Mouse (Mus musculus): ENCODE measurements around the gene Snupn. TPM values are rescaled to one million over a fixed set of nuclear protein-coding genes. Genes with fewer than 3 reads are reported as not detected.
A peak's percentile ranks its signal among the peaks of the same experiment; 100 is the strongest.
"Not testable (repeated sequence)": the region's sequence is repeated elsewhere in the genome, so short reads cannot be mapped to it uniquely, and the experiment has no call there.

Snupn gene
- polyA plus RNA-seq (2016; fragmentation: Nextera tagmentation; extraction: Ambion mirVana) = 16.7 and 17.4 TPM in 2 replicates

DNA sequence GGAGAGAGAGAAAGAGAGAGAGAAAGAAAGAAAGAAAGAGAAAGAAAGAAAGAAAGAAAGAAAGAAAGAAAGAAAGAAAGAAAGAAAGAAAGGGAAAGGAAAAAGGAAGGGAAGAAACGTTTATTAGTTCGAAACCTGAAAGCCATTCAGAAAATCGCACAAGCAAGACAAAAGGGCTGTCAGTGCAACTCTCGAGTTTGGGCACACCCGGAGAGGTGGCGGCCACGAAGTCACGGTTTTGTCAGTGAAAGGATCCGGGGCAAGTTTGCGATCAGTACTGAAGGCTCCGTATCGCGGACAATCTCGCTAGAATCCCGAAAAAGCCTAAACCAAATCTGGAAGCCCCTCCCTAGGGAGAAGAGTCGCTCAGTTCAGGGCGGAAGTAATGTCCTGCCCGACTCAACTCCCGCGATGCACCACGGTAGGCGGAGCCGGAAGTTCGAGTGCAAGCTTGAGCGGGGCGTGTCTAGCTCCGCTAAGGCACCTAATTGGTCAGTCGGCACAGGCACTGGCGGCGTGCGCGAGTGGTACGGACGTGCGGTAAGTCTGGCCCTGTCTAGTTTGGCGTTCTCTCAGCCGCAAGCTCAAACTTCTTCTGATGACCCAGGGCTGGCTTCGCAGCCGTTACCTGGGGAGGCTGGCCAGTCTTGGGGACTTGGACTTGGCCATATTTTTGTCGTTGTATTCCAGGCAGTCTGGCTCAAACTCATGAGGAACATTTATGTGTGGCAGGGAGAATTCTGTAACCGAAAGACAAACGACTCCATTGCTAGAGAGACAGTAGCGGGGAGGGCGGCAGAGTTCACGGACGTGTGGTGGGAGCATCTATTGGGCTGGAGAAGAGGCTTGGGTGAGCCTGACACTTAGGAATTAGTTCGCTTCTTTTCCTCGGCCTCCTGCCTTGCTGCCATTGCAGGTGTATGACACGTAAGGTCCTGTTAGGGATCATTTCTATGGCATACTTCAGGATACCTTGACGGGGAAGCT is at the start of gene Snupn:
Gene Snupn, plus strand, starts transcription at position 465 of the 987 bp plus-strand sequence.
- Histone ChIP-seq H3K4me2 (peak within 1 kb of the TSS; percentile 96), H3K9me3 (replicated peaks) (no peaks in the 10 kb centered on the region), H3K27me3 (replicated peaks) (no peaks in the 10 kb centered on the region), H3K4me3 (peak within 1 kb of the TSS; percentile 84), H3K27ac (ENCODE audit: poor library complexity, severe bottlenecking) (peak within 1 kb of the TSS; percentile 89), H3K36me3 (peaks cover 3% of the 10 kb centered on the region; the same call in 1 of the 2 replicates), H3K4me1 (replicated peaks) (peaks cover 12% of the 10 kb centered on the region), H3K9ac (peak within 1 kb of the TSS; percentile 92)
- peak; percentile 100 for ATAC-seq (ENCODE audit: insufficient number of reproducible peaks, low FRiP score)
- WGBS = under 1% methylated on average over 50 of the region's 50 CpGs

DNA sequence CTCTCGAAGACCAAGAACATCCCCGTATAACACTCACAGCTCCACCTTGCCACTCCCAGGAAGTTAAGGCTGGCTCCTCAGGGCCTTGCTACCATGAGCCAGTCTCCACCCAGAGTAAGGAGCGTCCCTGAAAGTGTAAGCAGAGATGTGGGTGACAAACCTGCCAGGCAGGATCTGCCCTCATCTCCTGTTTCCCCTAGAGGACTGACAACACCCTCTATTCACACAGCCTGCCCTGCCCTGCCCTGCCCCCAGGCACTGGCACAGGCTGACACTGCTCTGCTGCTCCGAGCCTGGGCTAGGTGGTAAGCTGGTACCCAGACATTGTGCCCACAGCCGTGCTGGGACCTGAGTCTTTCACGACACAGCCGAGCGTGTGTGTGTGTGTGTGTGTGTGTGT is 49.5 kb upstream of the Snupn start:
- H3K36me3 ChIP-seq = peaks cover 22% of the 10 kb centered on the region
- 0 out of 2 replicates have a peak, but pooled peaks cover 9% of the 10 kb centered on the region for H3K4me1 ChIP-seq (replicated peaks)
- no peak overlapping the region; the same call in 1 of the 2 replicates for H3K27ac ChIP-seq (ENCODE audit: poor library complexity, severe bottlenecking)
- peak overlapping the region; percentile 38; the same call in 1 of the 2 replicates for H3K9ac ChIP-seq
- 61% methylated on average over 8 of the region's 8 CpGs for WGBS
- no peaks in the 10 kb centered on the region for H3K9me3 ChIP-seq (replicated peaks)
- H3K27me3 ChIP-seq (replicated peaks) = no peaks in the 10 kb centered on the region
- no peak for ATAC-seq (ENCODE audit: insufficient number of reproducible peaks, low FRiP score)
- H3K4me2 ChIP-seq = no peak overlapping the region
- no peak overlapping the region for H3K4me3 ChIP-seq

- WGBS = 66% methylated on average over 3 of the region's 3 CpGs
- no peak overlapping the region for H3K27ac ChIP-seq (ENCODE audit: poor library complexity, severe bottlenecking)
- H3K36me3 ChIP-seq = 0 out of 2 replicates have a peak, but pooled peaks cover under 1% of the 10 kb centered on the region
- no peaks in the 10 kb centered on the region for H3K9me3 ChIP-seq (replicated peaks)
- H3K4me1 ChIP-seq (replicated peaks) = peaks cover 16% of the 10 kb centered on the region
- no peak overlapping the region for H3K4me2 ChIP-seq
- no peak overlapping the region for H3K9ac ChIP-seq
- H3K4me3 ChIP-seq = no peak overlapping the region
- no peaks in the 10 kb centered on the region for H3K27me3 ChIP-seq (replicated peaks)
- no peak for ATAC-seq (ENCODE audit: insufficient number of reproducible peaks, low FRiP score)
Measured at GRCm38 (mm10) chr9:56903662-56904061, 47.0 kb upstream of the Snupn start.

DNA sequence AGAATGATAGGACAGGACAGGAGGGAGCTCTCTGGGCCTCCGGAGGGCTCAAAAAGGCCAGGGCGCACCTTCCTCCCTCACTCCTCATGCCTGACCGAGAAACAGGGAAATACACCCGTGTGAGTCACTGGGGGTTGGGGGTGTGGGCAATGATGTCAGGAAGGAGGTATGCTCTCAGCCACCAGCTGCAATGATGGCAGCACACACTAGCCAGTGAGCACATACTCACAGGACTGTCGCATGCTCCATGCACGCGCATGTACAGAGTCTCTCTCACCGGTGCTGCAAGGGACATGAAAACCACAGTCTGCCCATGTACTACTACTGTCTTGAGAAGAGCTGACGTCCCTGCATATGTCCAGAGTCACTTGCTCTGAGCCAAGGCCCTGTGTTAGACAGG is 43.1 kb upstream of the Snupn start:
- no peak overlapping the region for H3K27ac ChIP-seq (ENCODE audit: poor library complexity, severe bottlenecking)
- H3K9ac ChIP-seq = no peak overlapping the region
- 55% methylated on average over 9 of the region's 9 CpGs for WGBS
- no peak overlapping the region for H3K4me3 ChIP-seq
- H3K4me2 ChIP-seq = no peak overlapping the region
- no peaks in the 10 kb centered on the region for H3K27me3 ChIP-seq (replicated peaks)
- no peaks in the 10 kb centered on the region for H3K9me3 ChIP-seq (replicated peaks)
- H3K36me3 ChIP-seq = no peaks in the 10 kb centered on the region
- ATAC-seq (ENCODE audit: insufficient number of reproducible peaks, low FRiP score) = no peak
- H3K4me1 ChIP-seq (replicated peaks) = peaks cover 7% of the 10 kb centered on the region

DNA sequence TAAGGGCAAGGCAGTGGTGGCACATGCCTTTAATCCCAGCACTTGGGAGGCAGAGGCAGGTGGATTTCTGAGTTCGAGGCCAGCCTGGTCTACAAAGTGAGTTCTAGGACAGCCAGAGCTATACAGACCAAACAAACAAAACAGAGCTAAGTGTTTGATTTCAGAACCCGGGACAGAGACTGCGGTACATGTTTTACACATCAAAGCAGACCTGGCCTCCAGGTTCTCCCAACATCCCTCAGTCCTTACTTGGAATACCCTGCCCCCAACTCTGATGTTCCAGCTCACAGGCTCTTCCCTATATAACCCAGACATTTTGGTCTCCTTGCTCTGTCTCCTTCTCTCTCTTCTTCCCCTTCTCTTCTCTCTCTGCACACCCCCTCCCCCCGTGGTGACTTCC is 40.7 kb upstream of the Snupn start:
- WGBS = 35% methylated on average over 4 of the region's 4 CpGs
- H3K36me3 ChIP-seq; H3K27ac ChIP-seq (ENCODE audit: poor library complexity, severe bottlenecking); H3K4me2 ChIP-seq; H3K4me1 ChIP-seq (replicated peaks); H3K9me3 ChIP-seq (replicated peaks); ATAC-seq (ENCODE audit: insufficient number of reproducible peaks, low FRiP score); H3K4me3 ChIP-seq; H3K27me3 ChIP-seq (replicated peaks); H3K9ac ChIP-seq: not testable (repeated sequence)

DNA sequence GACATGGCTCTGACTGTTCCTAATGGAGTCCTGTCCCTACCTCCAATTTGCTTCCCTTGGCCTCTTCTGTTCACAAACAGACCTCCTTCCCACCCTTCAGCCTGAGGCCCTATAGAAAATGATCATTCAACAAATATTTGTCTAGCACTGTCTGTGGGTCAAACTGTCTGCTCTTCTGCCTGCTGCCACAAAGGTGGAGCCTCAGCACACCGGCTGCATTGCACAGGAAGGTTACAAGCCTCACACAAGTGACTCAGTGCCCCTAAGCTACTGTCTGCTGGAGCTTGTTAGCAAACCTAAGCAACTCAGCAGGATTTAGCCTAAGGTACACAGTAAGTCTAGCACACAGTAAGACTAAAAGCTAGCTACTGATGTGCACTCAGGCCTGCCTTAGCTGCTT is 39.7 kb upstream of the Snupn start:
- 56% methylated on average over 1 of the region's 1 CpGs for WGBS
- Histone ChIP-seq H3K27me3 (replicated peaks) (no peaks in the 10 kb centered on the region), H3K27ac (ENCODE audit: poor library complexity, severe bottlenecking) (no peak overlapping the region), H3K9me3 (replicated peaks) (no peaks in the 10 kb centered on the region), H3K4me3 (no peak overlapping the region), H3K36me3 (peaks cover 10% of the 10 kb centered on the region), H3K4me2 (no peak overlapping the region), H3K4me1 (replicated peaks) (peaks cover 7% of the 10 kb centered on the region), H3K9ac (no peak overlapping the region)
- ATAC-seq (ENCODE audit: insufficient number of reproducible peaks, low FRiP score) = no peak

GRCm38 (mm10) chr9:56913991-56914390 is 36.7 kb upstream of the Snupn start:
- Histone ChIP-seq H3K4me1 (replicated peaks) (no peaks in the 10 kb centered on the region; the same call in 1 of the 2 replicates), H3K27ac (ENCODE audit: poor library complexity, severe bottlenecking) (no peak overlapping the region), H3K9me3 (replicated peaks) (no peaks in the 10 kb centered on the region), H3K27me3 (replicated peaks) (no peaks in the 10 kb centered on the region), H3K4me2 (no peak overlapping the region), H3K9ac (no peak overlapping the region), H3K4me3 (no peak overlapping the region), H3K36me3 (peaks cover 39% of the 10 kb centered on the region)
- 79% methylated on average over 9 of the region's 9 CpGs for WGBS
- ATAC-seq (ENCODE audit: insufficient number of reproducible peaks, low FRiP score) = no peak

- 61% methylated on average over 1 of the region's 1 CpGs for WGBS
Measured at GRCm38 (mm10) chr9:56915116-56915515, 35.6 kb upstream of the Snupn start.

GRCm38 (mm10) chr9:56915695-56916410 is 34.8 kb upstream of the Snupn start:
- Histone ChIP-seq H3K4me1 (replicated peaks) (no peaks in the 10 kb centered on the region), H3K36me3 (peaks cover 57% of the 10 kb centered on the region), H3K27me3 (replicated peaks) (no peaks in the 10 kb centered on the region), H3K4me2 (no peak overlapping the region), H3K4me3 (no peak overlapping the region), H3K27ac (ENCODE audit: poor library complexity, severe bottlenecking) (no peak overlapping the region), H3K9ac (no peak overlapping the region), H3K9me3 (replicated peaks) (no peaks in the 10 kb centered on the region)
- ATAC-seq (ENCODE audit: insufficient number of reproducible peaks, low FRiP score) = no peak
- 70% methylated on average over 5 of the region's 5 CpGs for WGBS

More at GRCm38 (mm10) chr9:56915116-56915515, 35.6 kb upstream of the Snupn start:
- H3K27me3 ChIP-seq (replicated peaks) = no peaks in the 10 kb centered on the region
- no peak overlapping the region for H3K27ac ChIP-seq (ENCODE audit: poor library complexity, severe bottlenecking)
- H3K9ac ChIP-seq = no peak overlapping the region
- no peak overlapping the region for H3K4me3 ChIP-seq
- no peak overlapping the region for H3K4me2 ChIP-seq
- H3K9me3 ChIP-seq (replicated peaks) = no peaks in the 10 kb centered on the region
- no peaks in the 10 kb centered on the region for H3K4me1 ChIP-seq (replicated peaks)
- peaks cover 50% of the 10 kb centered on the region for H3K36me3 ChIP-seq
- no peak for ATAC-seq (ENCODE audit: insufficient number of reproducible peaks, low FRiP score)

DNA sequence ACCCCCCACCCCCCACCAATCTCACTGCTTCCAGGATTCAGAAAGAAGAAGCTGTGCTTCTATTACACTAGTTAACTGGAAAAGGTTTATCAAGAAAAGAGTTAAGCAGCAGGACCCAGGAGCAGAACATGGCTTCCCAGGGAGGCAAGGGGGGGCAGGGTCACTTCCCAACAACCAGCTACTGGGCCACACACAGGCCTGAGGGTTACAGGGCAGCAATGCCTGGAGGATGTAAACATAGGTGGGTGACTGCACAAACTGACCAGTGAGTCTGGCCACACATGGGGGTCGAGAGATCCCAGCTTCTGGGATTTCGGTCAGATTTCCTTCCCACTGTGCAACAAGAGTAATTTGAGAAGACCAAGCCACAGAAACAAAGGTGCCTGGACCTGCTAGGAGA is 33.5 kb upstream of the Snupn start:
- no peaks in the 10 kb centered on the region for H3K27me3 ChIP-seq (replicated peaks)
- H3K27ac ChIP-seq (ENCODE audit: poor library complexity, severe bottlenecking) = no peak overlapping the region
- no peaks in the 10 kb centered on the region for H3K4me1 ChIP-seq (replicated peaks)
- H3K9me3 ChIP-seq (replicated peaks) = no peaks in the 10 kb centered on the region
- WGBS = 83% methylated on average over 2 of the region's 2 CpGs
- H3K4me3 ChIP-seq = no peak overlapping the region
- no peak for ATAC-seq (ENCODE audit: insufficient number of reproducible peaks, low FRiP score)
- H3K9ac ChIP-seq = no peak overlapping the region
- no peak overlapping the region for H3K4me2 ChIP-seq
- H3K36me3 ChIP-seq = peaks cover 69% of the 10 kb centered on the region

GRCm38 (mm10) chr9:56918466-56918865 is 32.2 kb upstream of the Snupn start:
- H3K9me3 ChIP-seq (replicated peaks) = no peaks in the 10 kb centered on the region
- peaks cover 79% of the 10 kb centered on the region for H3K36me3 ChIP-seq
- H3K9ac ChIP-seq = no peak overlapping the region
- H3K4me3 ChIP-seq = no peak overlapping the region
- H3K27me3 ChIP-seq (replicated peaks) = no peaks in the 10 kb centered on the region
- peaks cover 10% of the 10 kb centered on the region for H3K4me1 ChIP-seq (replicated peaks)
- no peak overlapping the region for H3K4me2 ChIP-seq
- no peak for ATAC-seq (ENCODE audit: insufficient number of reproducible peaks, low FRiP score)
- 91% methylated on average over 13 of the region's 13 CpGs for WGBS
- H3K27ac ChIP-seq (ENCODE audit: poor library complexity, severe bottlenecking) = no peak overlapping the region
